Mouse (Mus musculus) small intestine, adult 2 months (tissue): ENCODE results near the gene Ralbp1. TPM values are rescaled to one million over a fixed set of nuclear protein-coding genes. Genes with fewer than 3 reads are reported as not detected.

Experiments used
- H3K27ac ChIP-seq: fragments of 200-500 bp; 2 replicates; pipeline ENCODE4 v1.5.1; 2012; ENCODE audit warnings: low read depth, low read length, control low read depth, inconsistent platforms; ENCODE audit not compliant: insufficient read depth
- H3K27me3 ChIP-seq: fragments of 200-500 bp; 2 replicates; pipeline ENCODE4 v1.6.1; 2012; ENCODE audit warnings: mild to moderate bottlenecking, moderate library complexity, low read length, inconsistent platforms; ENCODE audit not compliant: control insufficient read depth, insufficient read depth
- H3K36me3 ChIP-seq: fragments of 200-500 bp; 2 replicates; pipeline ENCODE4 v1.6.1; 2012; ENCODE audit warnings: mild to moderate bottlenecking, low read length, control low read depth, inconsistent platforms; ENCODE audit not compliant: control insufficient read depth, insufficient read depth
- H3K4me1 ChIP-seq: fragments of 200-500 bp; 2 replicates; pipeline ENCODE4 v1.6.1; 2012; ENCODE audit warnings: low read length, inconsistent platforms, mixed read lengths; ENCODE audit not compliant: control insufficient read depth, insufficient read depth, insufficient read length
- H3K4me3 ChIP-seq: fragments of 200-500 bp; 2 replicates; pipeline ENCODE4 v1.5.1; 2012; ENCODE audit warnings: low read depth, mild to moderate bottlenecking, control low read depth, inconsistent platforms, low read length, moderate library complexity
- CTCF ChIP-seq: fragments of 200-500 bp; IDR thresholded peaks from 2 replicates; pipeline ENCODE4 v1.5.1; 2012; ENCODE audit warnings: low read depth, mild to moderate bottlenecking, control low read depth, inconsistent platforms, low read length, moderate library complexity, mixed read lengths; ENCODE audit not compliant: insufficient replicate concordance, insufficient read length; ENCODE audit errors: extremely low read depth
- POLR2A ChIP-seq: fragments of 200-500 bp; IDR thresholded peaks from 2 replicates; pipeline ENCODE4 v1.6.1; 2012; ENCODE audit warnings: low read depth, mild to moderate bottlenecking, control low read depth, inconsistent platforms, low read length, moderate library complexity
- WGBS: fragments of 180-500 bp; shearing (Covaris S2); methylation state at CpG from one replicate; pipeline ENCODE4 v1.1.7; 2018; 5-methylcytosine and 5-hydroxymethylcytosine counted together
- polyA plus RNA-seq: library from polyadenylated mRNA; depleted of rRNA; stranded (reverse); fragments of >200 nt; gene quantifications from 2 replicates; pipeline ENCODE4 v1.2.3, GENCODE M21; 2012

Ralbp1 gene
- polyA plus RNA-seq, 1 experiment = 34.1 TPM

- Histone ChIP-seq H3K27me3 (no peaks in the 10 kb centered on the region), H3K4me3 (no peak overlapping the region), H3K36me3 (peaks cover 15% of the 10 kb centered on the region), H3K4me1 (peaks cover 2% of the 10 kb centered on the region; the same call in 1 of the 2 replicates), H3K27ac (no peak overlapping the region)
- WGBS = 69% methylated on average over 3 of the region's 3 CpGs
- no peak for TF ChIP-seq POLR2A
- TF ChIP-seq CTCF = no peak
Observed at GRCm38 (mm10) chr17:65866201-65866600, 19.4 kb downstream of the Ralbp1 start.

- Histone ChIP-seq H3K4me3 (no peak overlapping the region), H3K27me3 (no peaks in the 10 kb centered on the region), H3K36me3 (peaks cover 19% of the 10 kb centered on the region), H3K4me1 (peaks cover 2% of the 10 kb centered on the region; the same call in 1 of the 2 replicates), H3K27ac (no peak overlapping the region)
- TF ChIP-seq CTCF = no peak
- no peak for TF ChIP-seq POLR2A
Observed at GRCm38 (mm10) chr17:65865265-65865664, 20.3 kb downstream of the Ralbp1 start.

- no peak overlapping the region for H3K4me3 ChIP-seq
- no peaks in the 10 kb centered on the region for H3K27me3 ChIP-seq
- peaks cover 20% of the 10 kb centered on the region for H3K36me3 ChIP-seq
- H3K27ac ChIP-seq = no peak overlapping the region
- TF ChIP-seq POLR2A = no peak
- TF ChIP-seq CTCF = peak; percentile 29; the same call in 1 of the 2 replicates
- peaks cover 1% of the 10 kb centered on the region; the same call in 1 of the 2 replicates for H3K4me1 ChIP-seq
- WGBS = 35% methylated on average over 4 of the region's 4 CpGs
Observed at GRCm38 (mm10) chr17:65864742-65865141, 20.9 kb downstream of the Ralbp1 start.

- whole genome bisulfite sequencing = 96% methylated on average over 12 of the region's 12 CpGs
- H3K36me3 ChIP-seq = peaks cover 26% of the 10 kb centered on the region
- H3K4me3 ChIP-seq = no peak overlapping the region
- H3K27ac ChIP-seq = no peak overlapping the region
- H3K27me3 ChIP-seq = no peaks in the 10 kb centered on the region
- no peaks in the 10 kb centered on the region for H3K4me1 ChIP-seq
- TF ChIP-seq POLR2A (no peak), CTCF (no peak)
Observed at GRCm38 (mm10) chr17:65863830-65864229, 21.8 kb downstream of the Ralbp1 start.

GRCm38 (mm10) chr17:65862579-65862978 lies 23.0 kb downstream of the Ralbp1 start:
- Histone ChIP-seq H3K4me3 (no peak overlapping the region), H3K27ac (no peak overlapping the region), H3K4me1 (no peaks in the 10 kb centered on the region), H3K36me3 (peaks cover 31% of the 10 kb centered on the region), H3K27me3 (no peaks in the 10 kb centered on the region)
- TF ChIP-seq CTCF (peak; percentile 47; the same call in 1 of the 2 replicates), POLR2A (no peak)
- 63% methylated on average over 4 of the region's 4 CpGs for WGBS

- no peak overlapping the region for H3K27ac ChIP-seq
Observed at GRCm38 (mm10) chr17:65857617-65858016, 28.0 kb downstream of the Ralbp1 start.

GRCm38 (mm10) chr17:65854006-65854405 lies 31.6 kb downstream of the Ralbp1 start:
- Histone ChIP-seq H3K4me3 (no peak overlapping the region), H3K36me3 (peaks cover 60% of the 10 kb centered on the region)

More at GRCm38 (mm10) chr17:65857617-65858016, 28.0 kb downstream of the Ralbp1 start:
- Histone ChIP-seq H3K4me1 (peaks cover 5% of the 10 kb centered on the region; the same call in 1 of the 2 replicates), H3K36me3 (peaks cover 44% of the 10 kb centered on the region), H3K4me3 (no peak overlapping the region), H3K27me3 (no peaks in the 10 kb centered on the region)
- 47% methylated on average over 4 of the region's 4 CpGs for WGBS
- TF ChIP-seq CTCF (no peak), POLR2A (no peak)

More at GRCm38 (mm10) chr17:65854006-65854405, 31.6 kb downstream of the Ralbp1 start:
- TF ChIP-seq CTCF (no peak), POLR2A (no peak)
- H3K4me1 ChIP-seq = peaks cover 5% of the 10 kb centered on the region; the same call in 1 of the 2 replicates
- no peaks in the 10 kb centered on the region for H3K27me3 ChIP-seq
- H3K27ac ChIP-seq = no peak overlapping the region
- WGBS = 89% methylated on average over 4 of the region's 4 CpGs
